Mouse (Mus musculus): ENCODE results near the gene 3110009E18Rik.

3110009E18Rik gene

GRCm38 (mm10) chr1:120193586-120193985 lies 72.6 kb downstream of the 3110009E18Rik start:
- DNase-seq (ENCODE audit: extremely low spot score, low read depth, low spot score), result no peak

DNA sequence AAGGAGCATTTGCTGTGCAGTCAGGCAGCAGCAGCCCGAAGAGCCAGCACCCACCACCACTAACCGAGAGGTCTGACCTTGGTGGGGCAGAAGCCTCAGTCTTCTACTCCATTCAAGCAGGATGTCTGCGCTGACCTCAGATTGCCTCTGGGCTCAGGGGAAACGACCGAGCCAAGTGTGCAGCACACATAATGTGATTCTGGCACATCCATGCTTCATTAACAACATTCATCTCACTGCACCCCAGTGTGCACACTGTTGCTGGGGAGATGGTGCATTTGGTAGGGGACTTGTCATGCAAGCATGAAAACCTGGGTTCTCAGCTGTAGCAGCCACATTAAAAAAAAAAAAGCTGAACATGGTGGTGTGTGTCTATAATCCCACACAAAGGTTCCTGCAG lies 75.0 kb downstream of the 3110009E18Rik start:
- no peak for DNase-seq (ENCODE audit: extremely low spot score, low read depth, low spot score)

DNA sequence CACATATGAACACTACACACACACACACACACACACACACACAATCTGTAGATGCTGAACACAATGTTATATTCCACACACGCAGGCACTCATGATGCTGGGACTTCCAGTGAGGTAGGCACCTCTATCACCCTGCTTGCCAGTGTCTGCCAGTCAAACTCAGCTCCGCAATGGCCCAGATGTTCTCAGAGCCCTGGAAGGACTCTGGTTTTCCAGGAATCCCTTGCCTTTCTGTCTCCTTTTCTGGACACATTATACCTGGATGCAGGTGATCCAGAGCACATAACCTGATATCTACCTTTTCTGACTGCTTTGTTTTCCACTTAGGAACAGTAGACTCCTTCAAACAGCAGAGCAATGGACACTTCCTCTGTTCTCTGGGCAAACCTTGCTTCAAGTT lies 75.7 kb downstream of the 3110009E18Rik start:
- no peak for DNase-seq (ENCODE audit: extremely low spot score, low read depth, low spot score)

- peak; percentile 30 for DNase-seq (ENCODE audit: extremely low spot score, low read depth, low spot score)
These were observed 76.2 kb downstream of the 3110009E18Rik start for GRCm38 (mm10) chr1:120197189-120197588.

- DNase-seq (ENCODE audit: extremely low spot score, low read depth, low spot score), result no peak
These were observed 77.2 kb downstream of the 3110009E18Rik start for GRCm38 (mm10) chr1:120198151-120198550.

DNA sequence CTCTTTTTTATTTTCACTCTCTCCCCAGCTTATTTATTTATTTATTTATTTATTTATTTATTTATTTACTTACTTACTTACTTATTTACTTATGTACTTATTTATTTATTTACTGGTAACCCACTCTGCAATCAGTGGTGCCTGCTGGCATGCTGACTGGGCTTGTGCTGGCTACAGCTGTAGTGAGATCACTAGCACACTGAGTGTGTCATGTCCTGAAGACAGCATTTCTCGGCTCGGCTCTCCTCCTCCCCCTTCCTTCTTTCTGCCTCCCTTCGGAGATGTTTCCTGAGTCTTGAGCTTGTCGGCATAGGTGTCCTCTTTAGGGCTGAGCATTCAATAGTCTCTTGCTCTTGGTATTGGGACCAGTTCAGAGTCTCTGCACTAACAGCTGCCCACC lies 78.0 kb downstream of the 3110009E18Rik start:
- DNase-seq (ENCODE audit: extremely low spot score, low read depth, low spot score), result no peak

DNA sequence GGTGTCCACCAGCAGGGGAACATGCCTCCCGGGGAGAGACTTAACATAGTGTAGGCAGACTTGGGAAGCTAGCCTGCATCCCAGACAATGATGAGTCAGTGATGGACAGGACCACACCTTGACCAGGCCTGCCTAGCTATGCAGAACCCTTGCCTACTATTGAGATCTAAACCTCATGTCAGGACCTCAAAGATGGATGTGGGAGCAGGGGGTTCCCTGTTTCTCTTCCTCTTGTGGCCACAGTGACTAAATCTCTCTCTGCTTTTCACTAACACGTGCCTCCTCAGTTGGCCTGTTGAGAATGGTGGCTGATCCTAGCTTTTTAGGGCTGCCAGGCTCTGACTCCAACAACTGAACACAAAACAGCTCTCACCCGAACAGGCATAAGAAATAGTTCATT lies 81.6 kb downstream of the 3110009E18Rik start:
- no peak for DNase-seq (ENCODE audit: extremely low spot score, low read depth, low spot score)

- no peak for DNase-seq (ENCODE audit: extremely low spot score, low read depth, low spot score)
These were observed 82.8 kb downstream of the 3110009E18Rik start for GRCm38 (mm10) chr1:120203836-120204235.

DNA sequence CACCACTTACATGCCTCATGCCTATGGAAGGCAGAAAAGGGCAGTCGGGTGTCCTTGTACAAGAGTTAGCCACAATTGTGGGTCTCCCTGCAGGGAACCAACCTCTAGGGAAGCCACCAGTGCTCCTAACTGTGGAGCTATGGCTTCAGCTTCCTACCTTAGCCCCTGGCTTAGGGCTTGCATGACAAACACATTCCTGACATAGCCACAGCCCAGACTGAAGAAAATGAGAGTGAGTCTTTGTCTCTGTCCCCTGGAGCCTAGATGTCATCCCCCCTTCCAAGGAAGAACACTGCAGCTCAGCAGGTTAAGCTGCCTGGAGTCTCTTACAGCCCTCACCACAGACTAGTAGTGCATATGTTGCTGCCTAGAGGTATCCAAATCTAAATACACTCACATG lies 83.8 kb downstream of the 3110009E18Rik start:
- DNase-seq (ENCODE audit: extremely low spot score, low read depth, low spot score), result no peak

DNA sequence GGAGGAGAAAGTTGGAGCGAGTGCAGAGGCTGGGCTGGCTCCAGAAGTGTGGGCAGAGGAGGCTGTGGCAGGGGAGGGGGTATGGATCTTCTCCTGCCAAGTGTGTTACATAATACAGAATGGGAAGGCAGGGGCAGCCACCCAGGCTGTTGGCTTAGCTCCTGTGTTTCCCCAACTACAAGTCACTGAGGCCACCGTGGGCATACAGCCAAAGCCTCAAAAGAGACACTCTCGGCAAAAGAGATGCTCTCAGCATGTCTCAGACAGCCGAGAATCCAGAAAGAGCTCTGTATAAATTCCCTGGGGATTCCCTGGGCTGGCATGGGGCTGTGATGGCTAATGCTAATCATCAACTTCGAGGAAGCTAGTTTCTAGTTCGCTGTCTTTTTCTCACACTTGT lies 86.6 kb downstream of the 3110009E18Rik start:
- DNase-seq (ENCODE audit: extremely low spot score, low read depth, low spot score), result no peak

GRCm38 (mm10) chr1:120208502-120209230 lies 87.7 kb downstream of the 3110009E18Rik start:
- DNase-seq (ENCODE audit: extremely low spot score, low read depth, low spot score), result no peak

DNA sequence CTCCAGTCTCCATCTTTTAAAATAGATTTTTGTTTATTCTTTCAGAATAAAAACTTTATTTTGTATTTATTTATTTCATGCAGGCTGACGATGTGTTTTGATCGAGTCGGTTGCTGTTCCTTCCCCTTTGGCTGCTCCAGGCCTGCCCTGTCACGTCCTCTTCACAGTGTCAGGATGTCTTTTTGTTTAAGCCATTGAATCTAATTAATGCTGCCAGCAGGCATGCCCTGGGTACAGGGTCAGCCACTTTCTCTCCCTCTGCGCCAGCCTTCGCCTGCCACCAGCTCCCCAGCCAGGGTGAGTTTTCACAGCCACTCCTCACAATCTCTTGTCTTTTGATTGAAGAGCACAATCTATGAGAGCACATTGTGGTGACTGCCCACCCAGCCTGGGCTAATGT lies 99.9 kb downstream of the 3110009E18Rik start:
- DNase-seq (ENCODE audit: extremely low spot score, low read depth, low spot score), result no peak

- DNase-seq (ENCODE audit: extremely low spot score, low read depth, low spot score), result no peak
These were observed 100.3 kb downstream of the 3110009E18Rik start for GRCm38 (mm10) chr1:120221285-120221684.

DNA sequence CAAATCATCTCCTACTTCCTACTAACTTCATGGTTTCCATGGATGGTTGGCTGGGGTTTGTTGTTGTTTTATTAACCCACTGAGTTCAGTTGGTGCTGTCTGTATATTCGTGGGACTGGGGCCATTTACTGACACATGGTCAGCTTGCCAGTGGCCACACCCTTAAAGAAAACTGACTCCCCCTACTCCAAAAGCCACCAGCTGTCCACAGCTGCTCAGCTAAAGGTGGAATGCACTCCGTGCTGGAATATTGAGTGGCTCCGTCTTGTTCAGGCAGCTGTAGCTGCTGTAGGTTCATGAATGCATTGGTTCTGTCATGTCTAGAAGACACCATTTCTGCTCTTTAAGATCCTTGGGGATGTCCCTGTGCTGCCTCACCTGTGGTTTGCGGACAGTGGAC lies 102.6 kb downstream of the 3110009E18Rik start:
- DNase-seq (ENCODE audit: extremely low spot score, low read depth, low spot score), result no peak

GRCm38 (mm10) chr1:120229723-120230471 lies 108.9 kb downstream of the 3110009E18Rik start:
- no peak for DNase-seq (ENCODE audit: extremely low spot score, low read depth, low spot score)

- no peak for DNase-seq (ENCODE audit: extremely low spot score, low read depth, low spot score)
These were observed 110.3 kb downstream of the 3110009E18Rik start for GRCm38 (mm10) chr1:120231334-120231733.

DNA sequence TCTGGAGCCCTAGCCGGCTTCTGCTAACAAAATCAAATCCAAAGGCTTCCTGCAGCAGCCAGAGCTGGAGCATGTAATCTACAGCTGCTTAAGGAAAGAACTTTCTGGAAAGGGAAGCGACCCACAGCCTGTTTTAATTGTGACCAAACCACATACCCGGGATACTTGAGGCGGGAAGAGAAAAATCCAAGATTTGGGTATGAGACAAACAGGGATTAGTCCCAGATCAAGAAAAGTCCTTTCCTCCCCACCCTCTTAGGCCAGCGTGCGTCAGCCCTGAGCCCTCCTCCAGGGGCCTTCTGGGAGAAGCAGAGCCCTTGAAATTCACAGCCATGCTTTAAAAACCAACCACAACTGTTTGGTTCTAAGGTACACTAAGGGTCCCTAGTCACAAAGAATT lies 111.2 kb downstream of the 3110009E18Rik start:
- DNase-seq (ENCODE audit: extremely low spot score, low read depth, low spot score), result no peak

DNA sequence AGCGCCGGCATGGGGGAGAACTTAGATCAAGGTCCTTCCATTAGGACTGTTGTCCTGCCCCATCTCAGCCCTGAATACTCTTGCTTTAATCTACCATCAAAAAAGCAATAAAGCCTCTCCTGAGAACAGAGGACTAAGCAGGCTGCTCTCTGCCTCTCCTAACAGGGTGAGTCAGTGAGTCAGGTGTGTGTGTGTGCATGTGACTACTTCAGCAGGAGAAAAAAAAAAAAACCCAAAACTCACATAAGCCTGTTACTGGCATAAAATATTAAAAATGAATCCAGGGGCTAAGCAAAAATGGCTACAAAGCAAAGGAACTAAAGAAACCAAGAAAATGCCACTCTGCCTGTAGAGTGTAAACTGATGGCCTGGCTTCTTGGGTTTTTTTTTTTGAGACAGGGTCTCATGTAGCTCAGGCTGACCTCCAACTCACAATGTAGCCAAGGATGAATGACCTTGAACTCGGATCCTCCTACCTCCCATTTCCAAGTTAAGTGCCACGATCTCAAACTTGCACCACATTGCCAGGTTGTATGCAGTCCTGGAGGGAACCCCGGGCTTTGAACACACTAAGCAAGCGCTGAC lies 114.7 kb downstream of the 3110009E18Rik start:
- no peak for DNase-seq (ENCODE audit: extremely low spot score, low read depth, low spot score)

- no peak for DNase-seq (ENCODE audit: extremely low spot score, low read depth, low spot score)
These were observed 115.4 kb downstream of the 3110009E18Rik start for GRCm38 (mm10) chr1:120236424-120236823.

DNA sequence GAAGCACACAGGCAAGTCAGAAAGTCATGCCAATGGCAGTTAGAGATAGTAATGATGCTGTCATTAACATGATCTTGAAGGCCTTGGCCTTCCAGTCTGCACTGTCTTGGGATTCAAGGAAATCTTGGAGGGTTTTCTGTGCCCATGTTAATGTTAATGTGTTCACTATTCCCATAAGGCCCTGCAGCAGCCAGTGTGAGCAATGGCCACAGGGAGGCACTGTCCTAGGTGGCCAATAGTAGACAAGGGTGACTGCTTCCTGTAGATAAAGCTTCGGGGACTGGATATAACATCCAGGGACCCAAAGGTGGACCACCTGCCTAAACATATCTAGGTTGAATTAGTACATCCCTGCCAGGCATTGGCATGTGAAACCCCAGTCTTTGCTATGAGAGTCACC lies 116.1 kb downstream of the 3110009E18Rik start:
- no peak for DNase-seq (ENCODE audit: extremely low spot score, low read depth, low spot score)
